Mouse (Mus musculus) limb, embryonic 13.5 days (tissue): ENCODE results near the gene Sae1. TPM values are rescaled to one million over a fixed set of nuclear protein-coding genes. Genes with fewer than 3 reads are reported as not detected.
A peak's percentile ranks its signal among the peaks of the same experiment; 100 is the strongest.

ENCODE experiments used
- ATAC-seq: fragments of 200-750 bp; cut with Nextera tagmentation; 2 replicates; pipeline ENCODE4 v1.8.0; 2017; ENCODE audit warnings: low read depth, moderate number of reproducible peaks, moderate TSS enrichment; ENCODE audit not compliant: low FRiP score
- H3K27ac ChIP-seq: fragments of 300-500 bp; sonication (generic); 2 replicates; pipeline ENCODE4 v1.5.1; 2015; ENCODE audit warnings: inconsistent platforms, mild to moderate bottlenecking, moderate library complexity
- H3K27me3 ChIP-seq: fragments of 300-500 bp; sonication (generic); 2 replicates; pipeline ENCODE4 v1.6.1; 2015; ENCODE audit warnings: mild to moderate bottlenecking, inconsistent platforms
- H3K36me3 ChIP-seq: fragments of 300-500 bp; sonication (generic); 2 replicates; pipeline ENCODE4 v1.6.1; 2015; ENCODE audit warnings: inconsistent platforms, mild to moderate bottlenecking, moderate library complexity
- H3K4me1 ChIP-seq: fragments of 300-500 bp; sonication (generic); 2 replicates; pipeline ENCODE4 v1.6.1; 2015; ENCODE audit warnings: inconsistent platforms
- H3K4me2 ChIP-seq: fragments of 300-500 bp; sonication (generic); replicated peaks from 2 replicates; pipeline ENCODE4 v1.6.1; 2015; ENCODE audit warnings: inconsistent platforms, mild to moderate bottlenecking, moderate library complexity
- H3K4me3 ChIP-seq: fragments of 300-500 bp; sonication (generic); 2 replicates; pipeline ENCODE4 v1.5.1; 2015; ENCODE audit warnings: moderate library complexity, mild to moderate bottlenecking, inconsistent platforms
- H3K9ac ChIP-seq: fragments of 300-500 bp; sonication (generic); 2 replicates; pipeline ENCODE4 v1.6.1; 2015; ENCODE audit warnings: mild to moderate bottlenecking, inconsistent platforms
- H3K9me3 ChIP-seq: fragments of 300-500 bp; sonication (generic); 2 replicates; pipeline ENCODE4 v1.6.1; 2016; ENCODE audit warnings: inconsistent platforms
- WGBS: fragments of 180-500 bp; shearing (Covaris S2); methylation state at CpG from one replicate; pipeline ENCODE4 v1.1.7; 2015; 5-methylcytosine and 5-hydroxymethylcytosine counted together
- polyA plus RNA-seq: library from polyadenylated mRNA; unstranded; fragments of >200 nt; fragmentation: Nextera tagmentation; extraction: Ambion mirVana; gene quantifications from 2 replicates; pipeline ENCODE4 v1.2.1, GENCODE M21; 2015

Sae1 gene
- polyA plus RNA-seq, 1 experiment from 2014 or later: 359 TPM

GRCm38 (mm10) chr7:16329146-16329545 is 58.5 kb downstream of the Sae1 start:
- no peak overlapping the region for H3K4me2 ChIP-seq
- H3K4me1 ChIP-seq: 0 out of 2 replicates have a peak, but pooled peaks cover 2% of the 10 kb centered on the region
- ATAC-seq: peak; percentile 33; the same call in 1 of the 2 replicates
- H3K4me3 ChIP-seq: no peak overlapping the region
- no peak overlapping the region for H3K9ac ChIP-seq
- 70% methylated on average over 3 of the region's 3 CpGs for WGBS
- H3K9me3 ChIP-seq: no peaks in the 10 kb centered on the region
- no peaks in the 10 kb centered on the region for H3K27me3 ChIP-seq
- H3K36me3 ChIP-seq: peaks cover 85% of the 10 kb centered on the region
- peak overlapping the region; percentile 3; the same call in 1 of the 2 replicates for H3K27ac ChIP-seq

GRCm38 (mm10) chr7:16326607-16326971 is 61.0 kb downstream of the Sae1 start:
- H3K4me3 ChIP-seq: no peak overlapping the region
- no peak overlapping the region for H3K9ac ChIP-seq
- H3K4me2 ChIP-seq: no peak overlapping the region
- H3K27ac ChIP-seq: no peak overlapping the region
- peaks cover 62% of the 10 kb centered on the region for H3K36me3 ChIP-seq
- peaks cover 4% of the 10 kb centered on the region; the same call in 1 of the 2 replicates for H3K4me1 ChIP-seq
- no peaks in the 10 kb centered on the region for H3K9me3 ChIP-seq
- WGBS: 90% methylated on average over 2 of the region's 2 CpGs
- ATAC-seq: no peak
- no peaks in the 10 kb centered on the region for H3K27me3 ChIP-seq

GRCm38 (mm10) chr7:16325920-16326606 is 61.5 kb downstream of the Sae1 start:
- H3K4me1 ChIP-seq: peaks cover 9% of the 10 kb centered on the region; the same call in 1 of the 2 replicates
- WGBS: 29% methylated on average over 8 of the region's 8 CpGs
- ATAC-seq: peak; percentile 41; the same call in 1 of the 2 replicates
- no peak overlapping the region for H3K9ac ChIP-seq
- no peaks in the 10 kb centered on the region for H3K9me3 ChIP-seq
- no peak overlapping the region for H3K4me2 ChIP-seq
- peaks cover 58% of the 10 kb centered on the region for H3K36me3 ChIP-seq
- H3K4me3 ChIP-seq: no peak overlapping the region
- no peaks in the 10 kb centered on the region for H3K27me3 ChIP-seq
- no peak overlapping the region for H3K27ac ChIP-seq

GRCm38 (mm10) chr7:16324661-16325060 is 62.9 kb downstream of the Sae1 start:
- peaks cover 55% of the 10 kb centered on the region for H3K36me3 ChIP-seq
- H3K4me1 ChIP-seq: peaks cover 10% of the 10 kb centered on the region; the same call in 1 of the 2 replicates
- peak; percentile 20; the same call in 1 of the 2 replicates for ATAC-seq
- no peaks in the 10 kb centered on the region for H3K9me3 ChIP-seq
- 83% methylated on average over 7 of the region's 7 CpGs for WGBS
- H3K4me2 ChIP-seq: no peak overlapping the region
- H3K27me3 ChIP-seq: no peaks in the 10 kb centered on the region
- H3K9ac ChIP-seq: no peak overlapping the region
- H3K27ac ChIP-seq: no peak overlapping the region
- H3K4me3 ChIP-seq: no peak overlapping the region

- H3K9ac ChIP-seq: no peak overlapping the region
- no peak for ATAC-seq
- 86% methylated on average over 6 of the region's 6 CpGs for WGBS
Observed at GRCm38 (mm10) chr7:16320479-16320878, 67.1 kb downstream of the Sae1 start.

GRCm38 (mm10) chr7:16319216-16319615 is 68.4 kb downstream of the Sae1 start:
- no peak for ATAC-seq
- H3K27ac ChIP-seq: no peak overlapping the region
- no peaks in the 10 kb centered on the region for H3K9me3 ChIP-seq
- H3K36me3 ChIP-seq: peaks cover 20% of the 10 kb centered on the region; the same call in 1 of the 2 replicates
- H3K4me2 ChIP-seq: no peak overlapping the region
- H3K9ac ChIP-seq: no peak overlapping the region
- no peak overlapping the region for H3K4me3 ChIP-seq
- peaks cover 12% of the 10 kb centered on the region; the same call in 1 of the 2 replicates for H3K4me1 ChIP-seq
- H3K27me3 ChIP-seq: no peaks in the 10 kb centered on the region
- WGBS: 87% methylated on average over 4 of the region's 4 CpGs

More at GRCm38 (mm10) chr7:16320479-16320878, 67.1 kb downstream of the Sae1 start:
- Histone ChIP-seq H3K4me1 (peaks cover 8% of the 10 kb centered on the region; the same call in 1 of the 2 replicates), H3K27me3 (no peaks in the 10 kb centered on the region), H3K27ac (no peak overlapping the region), H3K4me2 (no peak overlapping the region), H3K36me3 (peaks cover 31% of the 10 kb centered on the region), H3K9me3 (no peaks in the 10 kb centered on the region), H3K4me3 (no peak overlapping the region)

GRCm38 (mm10) chr7:16317094-16317493 is 70.5 kb downstream of the Sae1 start:
- Histone ChIP-seq H3K4me1 (peaks cover 30% of the 10 kb centered on the region), H3K27me3 (peaks cover 6% of the 10 kb centered on the region), H3K27ac (no peak overlapping the region), H3K36me3 (peaks cover 20% of the 10 kb centered on the region; the same call in 1 of the 2 replicates), H3K9me3 (no peaks in the 10 kb centered on the region), H3K4me3 (no peak overlapping the region), H3K4me2 (no peak overlapping the region), H3K9ac (no peak overlapping the region)
- ATAC-seq: no peak
- WGBS: 83% methylated on average over 14 of the region's 14 CpGs

- Histone ChIP-seq H3K36me3 (peaks cover 17% of the 10 kb centered on the region; the same call in 1 of the 2 replicates), H3K9ac (no peak overlapping the region), H3K27ac (no peak overlapping the region), H3K9me3 (no peaks in the 10 kb centered on the region), H3K4me3 (no peak overlapping the region), H3K27me3 (peaks cover 24% of the 10 kb centered on the region), H3K4me2 (no peak overlapping the region), H3K4me1 (peaks cover 40% of the 10 kb centered on the region)
- ATAC-seq: no peak
- 56% methylated on average over 4 of the region's 4 CpGs for WGBS
Observed at GRCm38 (mm10) chr7:16315222-16315759, 72.3 kb downstream of the Sae1 start.

GRCm38 (mm10) chr7:16314221-16314775 is 73.3 kb downstream of the Sae1 start:
- peaks cover 48% of the 10 kb centered on the region for H3K4me1 ChIP-seq
- no peaks in the 10 kb centered on the region for H3K9me3 ChIP-seq

GRCm38 (mm10) chr7:16313481-16314220 is 74.0 kb downstream of the Sae1 start:
- Histone ChIP-seq H3K27ac (peak overlapping the region; percentile 93), H3K27me3 (peaks cover 32% of the 10 kb centered on the region), H3K9ac (peak overlapping the region; percentile 81), H3K9me3 (no peaks in the 10 kb centered on the region), H3K4me3 (peak overlapping the region; percentile 67), H3K4me2 (peak overlapping the region; percentile 100), H3K36me3 (peaks cover 11% of the 10 kb centered on the region; the same call in 1 of the 2 replicates), H3K4me1 (peaks cover 54% of the 10 kb centered on the region)
- ATAC-seq: peak; percentile 60
- WGBS: under 1% methylated on average over 63 of the region's 66 CpGs

More at GRCm38 (mm10) chr7:16314221-16314775, 73.3 kb downstream of the Sae1 start:
- Histone ChIP-seq H3K4me3 (peak overlapping the region; percentile 67), H3K27ac (peak overlapping the region; percentile 93; the same call in 1 of the 2 replicates), H3K9ac (peak overlapping the region; percentile 81), H3K36me3 (peaks cover 11% of the 10 kb centered on the region; the same call in 1 of the 2 replicates), H3K27me3 (peaks cover 32% of the 10 kb centered on the region), H3K4me2 (peak overlapping the region; percentile 100)
- 6% methylated on average over 13 of the region's 13 CpGs for WGBS
- ATAC-seq: no peak; the same call in 1 of the 2 replicates

GRCm38 (mm10) chr7:16312672-16313311 is 74.8 kb downstream of the Sae1 start:
- Histone ChIP-seq H3K36me3 (peaks cover 11% of the 10 kb centered on the region; the same call in 1 of the 2 replicates), H3K27ac (peak overlapping the region; percentile 69; the same call in 1 of the 2 replicates), H3K27me3 (peaks cover 32% of the 10 kb centered on the region), H3K4me2 (peak overlapping the region; percentile 100), H3K4me1 (peaks cover 59% of the 10 kb centered on the region), H3K4me3 (peak overlapping the region; percentile 67), H3K9me3 (no peaks in the 10 kb centered on the region), H3K9ac (peak overlapping the region; percentile 81)
- no peak for ATAC-seq
- WGBS: under 1% methylated on average over 12 of the region's 12 CpGs
